Mouse (Mus musculus) cerebellum, adult 2 months (tissue): ENCODE measurements around the gene Arhgap19. TPM values are rescaled to one million over a fixed set of nuclear protein-coding genes. Genes with fewer than 3 reads are reported as not detected.

Experiments used
- DNase-seq, 2 experiments: peaks; one replicate each; pipeline ENCODE4 v3.0.0; 2021
- H3K27ac ChIP-seq: fragments of 200-500 bp; 2 replicates; pipeline ENCODE4 v1.5.1; 2012; ENCODE audit warnings: low read length, control low read depth, inconsistent platforms; ENCODE audit not compliant: insufficient read depth
- H3K27me3 ChIP-seq: fragments of 200-500 bp; 2 replicates; pipeline ENCODE4 v1.6.1; 2012; ENCODE audit warnings: inconsistent platforms, mild to moderate bottlenecking, low read length, moderate library complexity; ENCODE audit not compliant: control insufficient read depth, insufficient read depth
- H3K4me1 ChIP-seq: fragments of 200-500 bp; 2 replicates; pipeline ENCODE4 v1.6.1; 2011; ENCODE audit warnings: low read length; ENCODE audit not compliant: control insufficient read depth, insufficient read depth
- H3K4me3 ChIP-seq: fragments of 200-500 bp; replicated peaks from 2 replicates; pipeline ENCODE3; 2011; ENCODE audit warnings: mild to moderate bottlenecking, low read depth, low read length, control low read depth; ENCODE audit not compliant: insufficient read depth
- CTCF ChIP-seq: fragments of 200-500 bp; IDR thresholded peaks from 2 replicates; pipeline ENCODE4 v1.5.1; 2011; ENCODE audit warnings: low read depth, mild to moderate bottlenecking, control low read depth, low read length, moderate library complexity, borderline replicate concordance; ENCODE audit not compliant: insufficient read depth
- POLR2A ChIP-seq: fragments of 200-500 bp; IDR thresholded peaks from 2 replicates; pipeline ENCODE4 v1.6.1; 2011; ENCODE audit warnings: low read length, control low read depth, borderline replicate concordance; ENCODE audit not compliant: insufficient read depth
- WGBS: fragments of 180-500 bp; shearing (Covaris S2); methylation state at CpG from one replicate; pipeline ENCODE4 v1.1.7; 2018; 5-methylcytosine and 5-hydroxymethylcytosine counted together
- polyA plus RNA-seq: library from polyadenylated mRNA; depleted of rRNA; stranded (reverse); fragments of >200 nt; gene quantifications from 2 replicates; pipeline ENCODE4 v1.2.3, GENCODE M21; 2012

The Arhgap19 gene
- polyA plus RNA-seq, 1 experiment, result 2.4 TPM

DNA sequence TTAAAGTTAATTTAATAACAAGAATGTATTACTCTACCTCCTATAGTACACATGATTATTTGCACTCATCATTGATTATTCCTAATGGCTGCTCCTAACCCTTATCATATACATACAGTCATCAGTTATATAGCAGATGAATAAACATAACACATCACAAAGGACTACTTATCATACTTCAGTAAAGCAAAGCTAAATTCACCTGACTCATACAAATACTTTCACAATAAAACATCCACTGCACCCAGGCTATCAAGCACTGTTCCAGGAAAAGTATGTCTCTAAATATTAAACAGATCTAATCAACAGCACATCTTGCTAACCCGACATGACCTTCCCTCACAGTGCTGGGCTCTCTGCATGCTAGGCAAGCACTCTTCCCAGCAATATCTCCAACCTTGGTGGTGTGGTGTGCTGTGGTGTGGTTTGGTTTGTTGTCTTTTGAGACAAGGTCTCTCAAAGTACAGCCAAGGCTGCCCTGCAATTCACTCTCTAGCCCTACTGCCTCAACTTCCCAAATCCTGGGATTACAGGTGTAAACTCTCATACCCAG, 8.8 kb downstream of the Arhgap19 start:
- H3K4me3 ChIP-seq, result no peak overlapping the region
- H3K27me3 ChIP-seq, result no peaks in the 10 kb centered on the region
- H3K27ac ChIP-seq, result no peak overlapping the region
- WGBS, result 81% methylated on average over 1 of the region's 1 CpGs
- no peak for DNase-seq
- no peaks in the 10 kb centered on the region for H3K4me1 ChIP-seq
- no peak for TF ChIP-seq CTCF
- TF ChIP-seq POLR2A, result no peak

GRCm38 (mm10) chr19:41791384-41791783, 10.5 kb downstream of the Arhgap19 start:
- Histone ChIP-seq H3K27me3 (no peaks in the 10 kb centered on the region), H3K4me3 (no peak overlapping the region), H3K4me1 (no peaks in the 10 kb centered on the region), H3K27ac (no peak overlapping the region)
- WGBS, result 94% methylated on average over 2 of the region's 2 CpGs
- no peak for TF ChIP-seq POLR2A
- no peak for TF ChIP-seq CTCF
- no peak for DNase-seq

DNA sequence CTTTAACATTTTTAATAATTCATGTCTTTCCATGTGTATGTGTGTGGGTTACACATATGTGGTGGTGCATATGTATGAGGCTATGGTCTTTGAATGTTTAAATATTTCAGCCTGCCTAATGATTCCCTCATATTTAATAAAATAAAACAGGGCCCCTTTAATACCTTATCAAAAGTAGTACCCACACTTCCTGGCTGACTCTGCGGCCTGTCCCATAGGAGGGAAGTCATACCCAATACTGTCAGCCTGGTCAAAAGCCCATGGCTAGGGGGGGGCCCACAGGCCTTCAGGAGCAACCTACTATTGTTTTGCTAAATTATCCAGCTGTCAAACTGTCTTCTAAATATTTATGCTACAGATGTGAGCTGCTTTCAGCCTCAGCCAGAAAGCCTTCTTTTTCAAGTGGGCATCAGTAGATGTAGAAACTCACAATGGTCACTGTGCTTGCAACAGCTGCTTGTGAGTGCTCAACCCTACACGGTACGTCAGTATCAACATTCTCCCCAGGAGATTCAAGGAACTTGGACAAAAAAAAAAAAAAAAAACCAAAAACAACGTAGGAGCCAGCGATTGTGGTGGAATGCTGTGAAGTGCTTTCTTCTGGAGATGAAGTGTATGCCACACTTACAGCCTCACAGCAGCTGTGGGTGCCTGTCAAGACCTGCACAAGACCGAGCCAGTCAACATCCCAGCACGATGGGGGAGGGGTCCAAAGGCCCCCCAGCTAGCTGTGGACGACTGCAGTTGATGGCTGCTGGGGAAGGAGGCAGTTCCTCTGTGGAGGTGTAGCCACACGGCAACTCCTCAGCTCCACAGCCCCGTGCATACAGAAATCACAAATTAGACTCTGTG, 12.5 kb downstream of the Arhgap19 start:
- no peak overlapping the region for H3K27ac ChIP-seq
- no peak overlapping the region for H3K4me3 ChIP-seq
- no peaks in the 10 kb centered on the region for H3K4me1 ChIP-seq
- no peak for TF ChIP-seq POLR2A
- TF ChIP-seq CTCF, result no peak
- H3K27me3 ChIP-seq, result no peaks in the 10 kb centered on the region
- no peak for DNase-seq
- 66% methylated on average over 10 of the region's 10 CpGs for whole genome bisulfite sequencing

- Histone ChIP-seq H3K27ac (no peak overlapping the region), H3K27me3 (no peaks in the 10 kb centered on the region), H3K4me3 (no peak overlapping the region), H3K4me1 (no peaks in the 10 kb centered on the region)
- TF ChIP-seq POLR2A, result no peak
- no peak for TF ChIP-seq CTCF
- 94% methylated on average over 1 of the region's 1 CpGs for WGBS
- DNase-seq, result no peak
These were observed 15.0 kb downstream of the Arhgap19 start for GRCm38 (mm10) chr19:41786896-41787295.

DNA sequence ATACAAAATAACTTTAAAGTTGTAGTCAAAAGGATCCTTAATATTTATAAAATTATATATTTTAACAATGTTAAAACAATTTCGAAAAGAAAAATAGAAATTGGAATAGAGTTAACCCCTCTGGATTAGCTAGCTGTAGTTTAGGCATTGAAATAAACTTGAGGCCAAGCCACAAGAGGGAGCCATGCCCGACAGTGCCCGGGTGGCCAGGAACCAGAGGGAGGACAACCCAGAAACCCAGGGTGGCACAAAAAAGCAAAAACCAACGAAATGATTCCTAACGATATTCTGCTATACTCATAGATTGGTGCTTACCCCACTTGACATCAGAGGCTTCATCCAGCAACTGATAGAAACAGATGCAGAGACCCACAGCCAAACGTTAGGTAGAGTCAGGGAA, 24.3 kb downstream of the Arhgap19 start:
- 73% methylated on average over 6 of the region's 6 CpGs for WGBS
- DNase-seq, result no peak
- Histone ChIP-seq H3K4me1 (no peaks in the 10 kb centered on the region), H3K4me3 (no peak overlapping the region), H3K27ac (no peak overlapping the region), H3K27me3 (no peaks in the 10 kb centered on the region)
- TF ChIP-seq POLR2A (no peak), CTCF (peak; percentile 43; the same call in 1 of the 2 replicates)

- no peak overlapping the region for H3K4me3 ChIP-seq
- no peak for TF ChIP-seq POLR2A
- no peak for TF ChIP-seq CTCF
- 85% methylated on average over 7 of the region's 7 CpGs for WGBS
- H3K27ac ChIP-seq, result no peak overlapping the region
- DNase-seq, result no peak
- no peaks in the 10 kb centered on the region for H3K4me1 ChIP-seq
- no peaks in the 10 kb centered on the region for H3K27me3 ChIP-seq
These were observed 33.1 kb downstream of the Arhgap19 start for GRCm38 (mm10) chr19:41768711-41769110.

DNA sequence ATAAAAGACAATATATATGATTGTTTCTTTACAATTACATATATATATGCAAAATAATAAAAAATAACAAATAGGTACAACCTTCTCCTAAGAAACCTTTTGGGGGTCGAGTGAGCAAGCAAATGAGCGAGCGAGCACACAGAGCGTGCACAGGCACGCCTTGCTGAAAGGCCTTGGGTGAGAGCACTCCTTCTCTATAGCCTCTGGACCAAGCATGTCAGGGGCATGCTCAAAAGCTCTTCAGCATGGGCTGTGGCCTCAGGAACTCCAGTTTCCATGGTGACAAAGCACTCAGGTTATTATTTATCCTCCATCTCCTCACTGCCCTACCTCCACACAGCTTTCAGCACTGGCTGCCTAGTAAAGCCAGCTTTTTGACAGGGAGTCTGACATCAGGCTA, 35.2 kb downstream of the Arhgap19 start:
- DNase-seq, result no peak

More for the DNA sequence above, 35.2 kb downstream of the Arhgap19 start:
- H3K4me1 ChIP-seq, result no peaks in the 10 kb centered on the region
- WGBS, result 92% methylated on average over 5 of the region's 5 CpGs
- H3K4me3 ChIP-seq, result no peak overlapping the region
- TF ChIP-seq CTCF, result no peak
- TF ChIP-seq POLR2A, result no peak
- H3K27ac ChIP-seq, result no peak overlapping the region
- no peaks in the 10 kb centered on the region for H3K27me3 ChIP-seq
